Mouse (Mus musculus) liver, adult 2 months (tissue): ENCODE measurements around the gene Snta1.

ENCODE experiments used
- CTCF ChIP-seq: fragments of 200-500 bp; IDR thresholded peaks from 2 replicates; pipeline ENCODE4 v1.5.1; 2011; ENCODE audit warnings: low read depth, low read length, control low read depth
- POLR2A ChIP-seq: fragments of 200-500 bp; IDR thresholded peaks from 2 replicates; pipeline ENCODE4 v1.6.1; 2011; ENCODE audit warnings: low read length, control low read depth; ENCODE audit not compliant: insufficient read depth; ENCODE audit errors: extremely low read depth

GRCm38 (mm10) chr2:154455776-154456175 lies 47.9 kb upstream of the Snta1 start:
- TF ChIP-seq CTCF (no peak), POLR2A (no peak)
